ENCODE assay signal across 1 mouse cellular context in genomic region chr19:60756192-60757098, GRCm38 (mm10).
A peak's percentile ranks its signal among the peaks of the same experiment; 100 is the strongest.
TF ChIP-seq lines count a peak whose summit lies in the region.

No protein-coding gene starts in this region.

TF ChIP-seq in MEL, 35 proteins besides CTCF, POLR2A, EP300 and RAD21 (continued from another document):
- peak; percentile 32 for TF ChIP-seq HCFC1 (IDR thresholded peaks at IDR 0.05; ENCODE audit: low read depth, low read length)
- no peak for TF ChIP-seq CHD2 (IDR thresholded peaks at IDR 0.05; ENCODE audit: low read length)
- TF ChIP-seq GABPA (IDR thresholded peaks at IDR 0.05; ENCODE audit: low read depth, low read length) = no peak
- no peak for TF ChIP-seq ELF1 (IDR thresholded peaks at IDR 0.05; ENCODE audit: low read depth, low read length)
- no peak for TF ChIP-seq MAFK (IDR thresholded peaks at IDR 0.05; ENCODE audit: borderline replicate concordance, low read depth, low read length)
- TF ChIP-seq NELFE (IDR thresholded peaks at IDR 0.05; ENCODE audit: low read depth, low read length) = no peak; the same call in 1 of the 2 replicates
